Mouse (Mus musculus) adrenal gland, adult (tissue): Measurements from ENCODE around the gene Dus3l.

ENCODE experiments used
- DNase-seq, 2 experiments: peaks; one replicate each; pipeline ENCODE4 v3.0.0; 2022 to 2023; ENCODE audit warnings: low spot score in 1 of 2; ENCODE audit not compliant: inconsistent age in 2 of 2

Gene Dus3l

DNA sequence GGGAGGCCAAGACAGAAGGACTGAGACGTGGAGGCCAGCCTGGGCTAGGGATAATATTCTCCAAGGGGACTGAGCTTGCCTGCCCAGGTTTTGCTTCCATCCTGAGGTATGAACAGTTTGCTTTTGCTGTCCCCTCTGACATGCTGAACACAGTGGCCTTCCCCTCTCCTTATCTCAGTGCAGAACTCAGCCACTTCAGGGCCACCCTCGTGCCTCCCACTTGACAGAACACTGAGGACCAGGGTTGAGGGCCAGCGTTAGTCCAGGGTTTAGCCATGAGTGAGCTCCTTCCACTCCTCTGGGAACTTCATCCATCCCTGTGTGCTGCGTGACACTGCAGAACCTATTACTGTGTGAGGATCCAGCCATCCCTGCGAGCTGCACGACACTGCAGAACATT is 24.7 kb downstream of the Dus3l start:
- peak in 1 of 2 experiments; percentile 53 for DNase-seq

DNA sequence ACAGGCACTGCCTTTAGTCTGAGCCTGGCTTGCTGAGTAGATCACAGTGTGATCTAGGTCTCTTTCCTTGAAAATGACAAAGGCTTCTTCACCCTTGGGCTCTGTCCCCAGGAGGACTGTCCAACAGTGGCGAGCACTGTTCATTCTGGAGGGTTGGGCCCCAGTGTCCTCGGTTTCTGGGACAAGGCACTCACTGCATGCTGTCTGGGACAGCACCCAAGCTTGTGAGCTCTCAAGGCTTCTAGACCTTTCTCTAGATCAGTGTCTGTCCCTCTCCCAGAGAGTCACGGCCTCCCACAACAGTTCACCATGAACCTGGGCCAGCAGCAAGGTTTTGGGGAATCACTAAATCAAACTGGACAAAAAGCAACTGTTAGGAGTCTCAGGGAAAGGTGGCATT is 28.0 kb downstream of the Dus3l start:
- peak; percentile 30 to 80 for DNase-seq

DNA sequence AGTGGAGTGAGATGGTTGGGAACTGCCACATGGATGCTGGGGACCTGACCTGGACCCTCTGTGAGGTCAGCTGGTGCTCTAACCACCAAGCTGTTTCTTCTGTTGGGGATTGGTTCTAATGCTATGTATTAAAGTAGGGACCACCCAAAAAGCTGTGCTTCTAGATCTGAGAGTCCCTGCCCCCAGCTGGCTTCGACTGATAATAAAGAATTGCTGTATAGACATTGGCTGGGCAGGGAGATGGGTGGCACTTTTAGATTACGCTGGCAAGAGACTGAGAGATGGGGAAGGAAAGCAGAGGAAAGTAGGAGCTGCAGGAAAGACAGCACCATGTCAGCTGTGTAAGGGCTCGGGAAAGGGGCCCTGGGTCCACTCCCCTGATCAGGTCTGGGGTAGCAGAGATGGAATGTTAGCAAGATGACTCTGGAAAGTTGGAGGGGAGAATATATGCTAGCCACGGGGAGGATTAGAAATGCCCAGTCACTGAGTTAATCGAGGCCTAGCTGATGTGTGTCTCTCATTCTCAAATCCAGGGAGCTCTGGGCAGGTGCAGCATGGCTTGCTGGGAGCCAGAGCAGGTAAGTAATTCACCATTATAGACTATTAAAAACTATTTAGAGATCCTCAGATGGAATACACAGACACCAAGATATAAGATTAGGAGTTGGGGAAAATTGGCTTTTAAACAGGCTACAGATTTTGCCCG is 29.2 kb downstream of the Dus3l start:
- no peak for DNase-seq

DNA sequence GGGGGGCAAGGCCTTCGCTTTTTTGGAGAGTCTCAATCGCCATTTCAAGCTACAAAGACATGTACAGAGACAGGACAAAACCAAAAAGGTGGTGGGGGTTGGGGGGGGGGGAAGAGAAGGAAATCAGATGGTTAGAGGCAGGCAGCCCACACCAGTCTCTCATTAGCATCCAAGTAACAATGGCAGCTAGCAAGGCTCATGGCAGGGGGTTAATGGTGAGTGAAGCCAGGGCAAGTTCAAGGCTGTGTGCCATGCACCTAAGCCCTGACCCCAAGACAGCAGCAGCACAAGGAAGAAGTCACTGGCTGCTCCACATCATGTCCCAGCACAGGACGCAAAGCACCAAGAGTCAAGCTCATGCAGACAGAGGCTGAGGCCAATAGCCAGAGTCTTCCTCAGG is 34.7 kb downstream of the Dus3l start:
- no peak for DNase-seq

DNA sequence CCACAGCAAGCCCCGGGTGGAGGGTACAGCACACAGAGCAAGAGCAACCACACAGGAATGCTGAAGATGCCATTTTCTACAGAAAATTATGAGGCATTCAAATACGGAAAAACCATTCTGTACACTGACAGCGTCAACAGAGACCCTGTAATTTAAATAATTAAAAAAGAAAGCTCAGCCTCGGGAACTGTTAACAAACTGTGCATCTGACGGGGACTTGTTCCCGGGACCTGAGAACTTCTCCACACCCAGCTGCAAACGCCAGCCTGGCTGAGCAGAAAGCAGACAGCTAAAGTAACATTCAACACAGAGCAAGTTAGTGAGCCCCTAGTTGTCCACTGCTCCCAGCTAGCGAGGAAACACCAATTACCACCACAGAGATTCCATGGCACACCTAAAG is 37.5 kb downstream of the Dus3l start:
- no peak for DNase-seq

- DNase-seq: peak; percentile 79 to 92
Measured at GRCm38 (mm10) chr17:56804952-56805351, 40.4 kb downstream of the Dus3l start.

- peak; percentile 67 to 84 for DNase-seq
Measured at GRCm38 (mm10) chr17:56805784-56806183, 41.2 kb downstream of the Dus3l start.

DNA sequence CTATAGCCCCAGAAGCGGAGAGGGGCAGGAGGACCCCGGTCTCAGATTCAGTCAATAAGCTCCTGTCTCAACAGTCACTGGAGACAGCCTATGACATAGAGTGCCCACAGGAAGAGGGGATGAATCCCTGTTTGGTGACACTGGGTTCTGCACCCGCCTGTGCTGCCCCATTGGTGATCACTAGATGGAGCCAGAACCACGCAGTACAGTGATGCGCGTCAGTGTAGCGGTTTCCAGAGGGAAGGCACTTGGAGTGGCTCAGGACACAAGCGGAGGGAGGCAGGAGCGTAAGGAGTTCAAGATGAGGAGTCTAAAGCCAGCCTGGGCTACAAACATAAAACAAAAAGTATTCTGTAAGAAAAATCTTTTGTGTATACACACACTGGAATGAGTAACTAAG is 44.0 kb downstream of the Dus3l start:
- peak; percentile 86 to 95 for DNase-seq

- peak; percentile 97 to 98 for DNase-seq
Measured at GRCm38 (mm10) chr17:56810245-56810644, 45.7 kb downstream of the Dus3l start.

GRCm38 (mm10) chr17:56814316-56815056 is 49.9 kb downstream of the Dus3l start:
- peak; percentile 72 to 84 for DNase-seq

- no peak for DNase-seq
Measured at GRCm38 (mm10) chr17:56815057-56815345, 50.4 kb downstream of the Dus3l start.

GRCm38 (mm10) chr17:56818067-56818636 is 53.6 kb downstream of the Dus3l start:
- no peak for DNase-seq

GRCm38 (mm10) chr17:56819032-56819545 is 54.5 kb downstream of the Dus3l start:
- DNase-seq: peak in 1 of 2 experiments; percentile 46
